Mouse (Mus musculus) cerebellum, postnatal 36 days (tissue): ENCODE results near the gene P2rx5.

Experiments used
- DNase-seq, 2 experiments: peaks; one replicate each; pipeline ENCODE4 v3.0.0; 2021 to 2022; ENCODE audit warnings: mixed read lengths in 2 of 2

The P2rx5 gene

GRCm38 (mm10) chr11:73159957-73160810 is at the start of gene P2rx5:
Gene P2rx5, plus strand, starts transcription at chr11:73160421.
- peak; percentile 34 to 47 for DNase-seq

DNA sequence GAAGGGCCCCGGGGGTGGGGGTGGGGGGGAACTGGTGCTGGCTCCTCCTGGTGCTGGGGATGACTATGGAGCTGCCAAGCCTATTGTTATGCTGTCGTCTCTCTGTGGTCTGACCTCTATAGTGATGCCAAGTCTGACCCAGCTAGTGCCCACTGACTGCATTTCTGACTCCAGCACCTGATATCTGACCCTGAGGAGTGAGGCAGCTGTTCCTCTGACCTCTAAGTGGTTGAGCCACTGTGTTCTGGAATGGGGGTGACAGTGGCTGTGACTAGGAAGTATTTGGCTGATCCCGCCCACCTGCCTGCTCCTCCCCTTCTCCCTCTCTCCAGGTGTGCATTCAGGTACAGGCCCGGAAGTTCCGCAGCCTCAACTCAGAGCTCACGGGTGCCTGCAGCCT is 48.8 kb upstream of the P2rx5 start:
- no peak for DNase-seq

GRCm38 (mm10) chr11:73126495-73126894 is 33.7 kb upstream of the P2rx5 start:
- DNase-seq, result no peak

GRCm38 (mm10) chr11:73131020-73131419 is 29.2 kb upstream of the P2rx5 start:
- DNase-seq, result no peak

- no peak for DNase-seq
Measured at GRCm38 (mm10) chr11:73132999-73133398, 27.2 kb upstream of the P2rx5 start.

DNA sequence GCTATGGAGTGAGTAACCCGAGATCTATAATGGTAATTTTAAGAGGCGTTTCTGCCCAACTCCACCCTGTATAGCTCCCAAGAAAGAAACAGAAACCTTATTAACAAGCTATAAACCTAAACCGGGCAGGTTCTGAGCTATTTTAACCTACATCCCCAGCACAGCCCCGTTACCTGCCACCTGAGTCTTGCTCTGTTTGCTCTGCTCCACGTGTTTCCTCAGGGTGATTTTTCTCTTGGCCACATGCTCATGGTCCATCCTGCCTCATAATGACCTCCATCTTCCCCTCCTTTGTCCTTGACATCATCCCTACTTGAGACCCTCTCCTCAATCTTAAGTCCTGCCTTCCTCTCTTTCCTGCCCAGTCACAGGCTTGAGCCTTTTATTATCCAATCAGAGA is 26.0 kb upstream of the P2rx5 start:
- DNase-seq, result no peak

DNA sequence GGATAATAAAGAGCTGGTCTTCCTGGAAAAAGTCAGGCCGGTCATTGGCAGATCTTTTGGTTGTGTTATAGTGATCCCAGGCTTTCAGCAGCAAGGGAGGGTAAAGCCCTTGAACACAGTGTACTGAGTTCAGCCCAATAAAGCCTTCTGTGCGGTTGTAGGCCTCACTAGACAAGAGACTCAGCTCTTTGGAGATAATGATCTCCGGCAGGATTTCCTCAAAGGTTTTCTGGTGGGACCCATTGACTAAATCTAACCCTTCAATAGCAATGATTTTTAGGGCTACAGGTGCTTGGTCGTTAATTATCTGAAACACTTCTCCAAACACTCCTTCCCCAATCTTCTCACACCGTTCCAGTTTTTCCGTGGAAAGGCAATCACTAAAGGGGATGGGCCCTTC is 23.6 kb upstream of the P2rx5 start:
- DNase-seq, result no peak

DNA sequence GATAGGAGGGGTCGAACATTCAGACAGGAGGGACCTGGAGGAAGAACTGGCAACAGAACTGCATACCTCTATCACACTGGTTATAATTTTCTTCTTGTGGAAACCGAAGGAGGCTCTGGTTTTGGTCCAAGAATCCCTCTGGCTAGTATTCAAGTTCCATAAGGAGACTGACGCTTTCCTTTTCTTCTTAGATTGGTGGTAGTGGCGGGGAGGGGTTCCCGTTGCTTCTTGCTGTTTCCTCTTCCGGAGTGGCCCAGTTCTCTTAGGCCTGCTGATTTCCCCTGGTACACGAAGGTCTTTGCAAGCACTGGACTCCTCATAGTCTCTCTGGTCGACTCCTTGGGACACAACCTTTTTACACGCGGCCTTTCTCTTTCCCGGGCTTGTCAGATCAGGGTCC is 23.1 kb upstream of the P2rx5 start:
- no peak for DNase-seq

DNA sequence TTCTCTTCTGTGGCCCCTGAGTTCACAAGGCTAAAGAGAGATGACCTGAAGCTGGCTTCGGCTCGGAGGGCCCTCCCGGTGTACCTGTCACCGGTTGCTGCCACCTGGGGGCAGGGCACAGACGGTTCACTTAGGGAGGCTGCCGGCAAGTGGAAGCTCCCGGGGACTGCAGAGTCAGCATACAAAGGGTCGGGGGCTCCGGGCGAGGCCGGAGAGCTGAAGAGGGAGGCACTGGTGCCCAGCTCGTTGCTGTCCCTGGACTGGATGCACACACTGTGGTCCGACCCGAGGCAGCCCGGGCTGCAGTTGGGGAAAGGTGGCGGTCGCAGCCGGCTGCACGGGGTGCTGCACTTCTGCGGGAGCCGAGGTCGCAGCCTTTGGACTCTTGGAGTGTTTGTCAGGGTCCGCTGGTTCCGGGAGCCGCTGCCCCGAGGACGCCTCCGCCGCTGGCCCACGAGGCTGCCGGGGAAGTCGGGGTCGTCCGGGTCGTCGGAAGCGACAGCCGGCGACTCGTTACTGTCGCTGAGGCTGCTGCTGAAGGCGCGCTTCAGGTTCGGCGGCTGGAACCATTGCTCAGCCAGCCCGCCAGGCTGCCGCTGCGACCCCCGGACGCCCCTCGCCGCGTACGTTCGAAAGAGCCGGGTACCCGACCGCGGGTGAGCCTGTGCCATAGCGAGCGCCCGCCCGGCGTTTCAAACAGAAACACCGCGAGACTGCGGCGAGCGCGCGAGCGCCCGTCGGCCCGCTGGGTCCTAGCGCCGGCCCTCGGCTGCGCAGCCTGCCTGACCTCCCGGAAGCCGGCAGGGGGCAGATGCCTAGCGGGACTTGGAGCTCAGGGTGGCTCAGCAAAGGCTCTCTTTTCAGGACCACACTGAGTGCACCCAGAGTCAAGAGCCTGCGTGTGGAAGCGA is 22.4 kb upstream of the P2rx5 start, which contains the start of gene Haspin:
Gene Haspin (minus strand): TSS at position 704 of the 911 bp plus-strand sequence.
- peak; percentile 85 to 90 for DNase-seq

GRCm38 (mm10) chr11:73144261-73144681 is 15.9 kb upstream of the P2rx5 start:
- DNase-seq, result no peak

DNA sequence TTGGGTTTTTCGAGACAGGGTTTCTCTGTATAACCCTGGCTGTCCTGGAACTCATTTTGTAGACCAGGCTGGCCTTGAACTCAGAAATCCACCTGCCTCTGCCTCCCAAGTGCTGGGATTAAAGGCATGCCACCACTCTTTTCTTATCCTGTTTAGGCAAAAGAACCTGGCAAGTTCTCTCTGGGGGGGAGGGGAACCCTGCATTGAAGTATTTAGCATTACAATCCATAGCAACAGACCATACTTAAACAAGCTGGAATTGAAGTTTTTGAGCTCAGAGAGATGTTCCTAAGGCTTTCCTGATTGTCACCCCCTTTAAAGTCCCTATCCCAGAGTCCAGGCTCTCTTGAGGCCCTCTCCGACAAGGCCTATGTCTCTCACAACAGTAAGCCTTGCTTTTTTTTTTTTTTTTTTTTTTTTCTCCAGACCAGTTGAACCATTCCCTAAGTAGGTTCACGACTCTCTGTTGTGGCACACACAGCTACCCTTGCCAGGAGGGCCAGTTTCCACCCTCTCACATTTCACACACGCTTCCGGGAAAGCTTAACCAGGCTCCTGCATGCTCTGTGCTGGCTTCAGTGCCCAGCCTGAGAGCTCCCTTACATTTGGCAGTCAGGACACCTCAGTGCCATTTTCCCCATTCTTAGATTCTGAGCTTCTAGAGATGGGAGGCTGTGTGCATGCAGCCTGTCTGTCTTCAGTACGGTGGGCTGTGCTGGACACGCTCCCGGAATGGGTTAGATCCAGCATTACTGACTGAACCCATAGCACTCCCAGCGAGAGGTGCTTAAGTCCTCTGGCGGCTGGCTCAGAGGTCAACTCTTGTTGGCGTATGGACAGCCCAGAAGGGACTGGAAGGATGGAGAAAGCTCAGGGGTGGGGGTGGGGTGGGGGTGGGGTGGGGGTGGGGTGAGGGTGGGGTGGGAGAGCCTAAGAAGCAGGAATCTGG is 13.9 kb upstream of the P2rx5 start:
- no peak for DNase-seq

DNA sequence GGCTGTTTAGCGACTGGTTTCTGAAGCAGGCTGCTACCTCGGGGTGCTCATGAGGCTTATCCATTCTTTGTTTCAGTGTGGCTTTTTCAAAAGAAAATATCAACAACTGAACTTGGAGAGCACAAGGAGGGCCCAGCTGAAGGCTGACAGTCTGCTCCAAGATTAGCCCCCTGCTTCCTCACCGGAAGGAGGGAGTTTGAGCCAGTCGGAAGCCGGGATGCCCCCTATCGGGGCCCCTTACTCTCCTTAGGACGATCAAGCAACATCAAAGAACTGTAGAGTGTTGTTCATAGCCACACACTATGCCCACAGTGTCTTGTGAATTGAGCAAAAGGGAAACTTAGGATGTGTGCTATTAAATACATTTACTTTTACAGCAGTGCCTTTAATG is 13.3 kb upstream of the P2rx5 start:
- DNase-seq, result no peak

- no peak for DNase-seq
Measured at GRCm38 (mm10) chr11:73148209-73148608, 12.0 kb upstream of the P2rx5 start.

GRCm38 (mm10) chr11:73155071-73155470 is 5.2 kb upstream of the P2rx5 start:
- DNase-seq, result no peak

DNA sequence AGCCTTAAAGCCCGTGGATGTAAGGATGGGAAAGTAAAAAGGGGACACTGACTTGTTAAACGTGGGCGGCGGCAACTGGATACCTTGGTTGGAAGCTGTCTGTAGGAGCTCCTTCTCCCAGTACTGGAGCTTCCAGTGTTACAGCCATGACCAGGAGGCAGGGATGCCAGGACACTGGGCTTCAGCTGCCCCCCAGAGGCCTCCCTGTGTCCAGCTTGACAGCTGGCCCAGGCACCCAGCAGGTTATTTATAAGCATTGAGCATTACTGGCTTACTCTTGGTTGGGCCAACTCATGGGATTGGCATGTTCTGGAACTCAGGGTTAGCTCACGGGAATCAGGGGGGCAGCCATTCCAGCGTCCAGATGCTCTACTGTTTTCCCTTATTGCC is 585 bp downstream of the P2rx5 start:
- no peak for DNase-seq

- DNase-seq, result no peak
Measured at GRCm38 (mm10) chr11:73161616-73162015, 1.4 kb downstream of the P2rx5 start.

DNA sequence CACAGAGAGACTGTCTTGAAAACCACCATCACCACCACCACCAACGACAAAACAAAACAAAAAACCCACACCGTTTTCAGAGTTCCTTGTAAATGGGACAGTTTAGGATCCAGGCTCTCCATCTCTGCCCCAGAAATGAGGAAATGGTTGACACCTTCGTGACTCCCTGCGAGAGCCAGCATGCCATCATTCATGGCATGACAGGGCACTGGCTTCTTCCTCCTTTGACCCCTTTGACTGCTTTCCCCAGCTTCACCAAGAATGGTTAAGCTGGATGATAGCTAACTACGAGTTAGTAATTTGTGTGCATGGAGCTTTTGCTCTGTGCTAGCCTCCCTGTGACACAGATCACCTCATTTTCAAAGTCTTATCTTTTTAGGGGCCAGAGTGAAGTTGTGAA is 2.1 kb downstream of the P2rx5 start:
- no peak for DNase-seq

DNA sequence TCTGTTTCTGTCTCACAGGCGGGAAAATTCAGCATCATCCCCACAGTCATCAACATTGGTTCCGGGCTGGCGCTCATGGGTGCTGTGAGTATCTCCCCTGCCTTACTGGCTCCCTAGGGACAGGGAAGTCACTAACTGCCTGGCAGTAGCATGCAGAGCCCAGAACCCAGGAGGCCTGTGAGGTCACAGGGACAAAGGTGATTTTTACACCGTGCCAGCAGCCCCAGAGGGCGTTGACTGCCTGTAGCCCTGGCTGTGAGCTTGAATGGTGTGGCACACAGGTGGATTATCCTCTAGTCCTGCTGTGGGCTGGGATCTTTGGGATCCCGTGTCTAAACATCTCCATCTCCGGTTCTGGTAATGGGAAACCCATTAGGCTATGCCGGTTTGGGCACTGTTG is 7.8 kb downstream of the P2rx5 start:
- no peak for DNase-seq

DNA sequence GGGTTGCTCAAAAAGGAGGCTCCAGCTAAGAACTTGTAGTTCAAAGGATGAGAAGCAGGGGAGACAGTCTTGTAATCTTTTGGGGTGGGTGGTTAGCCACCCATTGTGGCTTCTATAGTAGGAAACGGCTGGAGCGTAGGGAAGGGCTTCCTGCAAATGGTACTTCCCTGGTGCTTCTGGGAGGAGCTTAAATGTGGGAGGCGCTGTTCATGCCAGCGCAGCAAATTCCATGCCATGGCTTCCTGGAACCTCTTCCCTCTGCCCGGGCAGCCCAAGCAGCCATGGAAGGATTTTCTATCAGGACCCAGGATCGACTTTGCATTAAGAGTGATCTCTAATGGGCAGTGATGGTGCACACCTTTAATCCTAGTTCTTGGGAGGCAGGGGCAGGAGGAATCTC is 8.4 kb downstream of the P2rx5 start:
- DNase-seq, result no peak

- peak; percentile 70 for DNase-seq
Measured at GRCm38 (mm10) chr11:73169231-73169630, 9.0 kb downstream of the P2rx5 start.

DNA sequence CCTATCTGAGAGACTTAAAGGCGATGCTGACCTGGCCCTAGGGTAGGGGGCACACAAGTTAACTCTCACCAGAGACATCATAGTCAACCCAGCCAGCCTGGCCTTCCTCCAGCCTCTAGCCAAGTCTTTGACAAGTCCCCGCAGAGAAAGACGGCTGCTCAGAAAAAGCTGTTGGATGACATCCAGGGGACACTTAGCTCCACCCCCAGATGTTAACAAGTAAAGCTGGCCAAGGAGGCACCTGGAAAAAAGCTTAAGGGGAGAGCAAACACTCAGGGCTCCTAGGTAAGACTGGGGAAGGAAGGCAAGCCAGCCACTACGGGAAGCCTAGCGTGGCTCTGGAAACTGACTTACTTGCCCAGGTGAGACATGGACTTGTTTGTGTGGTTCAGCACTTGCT is 12.0 kb downstream of the P2rx5 start:
- DNase-seq, result no peak

DNA sequence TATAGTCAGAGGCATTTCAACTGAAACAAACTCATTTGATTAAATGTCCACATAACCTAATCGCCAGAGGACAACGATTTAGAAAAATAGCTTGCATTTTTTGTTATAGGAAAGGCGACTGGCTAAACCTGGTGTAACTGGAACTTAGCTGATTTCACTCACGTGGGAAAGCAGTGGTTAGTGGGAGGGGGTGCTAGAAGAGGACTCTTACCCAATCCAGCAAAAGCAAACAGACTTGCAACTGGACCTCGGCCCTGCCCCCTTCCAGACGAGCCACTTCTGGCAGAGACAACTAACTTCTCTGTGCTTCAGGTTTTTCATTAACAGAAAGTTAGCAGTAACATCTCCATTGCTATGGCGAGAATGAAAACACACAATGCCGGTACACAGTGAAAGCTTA is 15.4 kb downstream of the P2rx5 start:
- DNase-seq, result no peak

GRCm38 (mm10) chr11:73176186-73176585 is 16.0 kb downstream of the P2rx5 start:
- DNase-seq, result no peak
